Mouse (Mus musculus) layer of hippocampus, adult 9-11 months (tissue): ENCODE measurements at regions not wholly inside any gene's neighbourhood (a gene's known extent, or its start where the extent isn't known, plus 50 kb on each side); places are given as distances from the start of the nearest gene placed in this dataset.

Experiments
- DNase-seq: peaks from one replicate; pipeline ENCODE4 v3.0.0; 2022

GRCm38 (mm10) chr12:29124079-29124668 is 372.6 kb downstream of the Eipr1 start:
- DNase-seq, result peak; percentile 36

DNA sequence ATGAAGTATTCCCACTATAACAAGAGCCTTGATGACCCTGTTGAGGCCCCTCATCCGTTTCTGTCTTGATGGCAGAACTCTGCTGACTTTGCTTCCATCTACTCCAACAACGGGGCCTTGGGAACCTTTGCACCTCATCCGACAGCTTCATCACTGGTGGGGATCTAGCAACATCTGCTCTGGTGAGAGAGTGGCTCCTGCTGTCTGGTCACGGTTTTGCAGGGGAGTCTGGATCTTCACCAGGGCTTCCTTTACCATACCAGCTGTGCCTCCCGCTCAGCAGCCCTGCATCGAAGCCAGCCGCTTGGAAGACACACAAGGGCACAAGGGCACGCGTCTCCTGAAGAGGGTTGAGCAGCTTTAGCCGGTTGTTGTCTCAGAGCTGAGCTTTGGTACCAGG is 377.2 kb downstream of the Eipr1 start:
- no peak for DNase-seq

- DNase-seq, result no peak
Measured at GRCm38 (mm10) chr12:29129331-29129730, 377.7 kb downstream of the Eipr1 start.

- DNase-seq, result no peak
Measured at GRCm38 (mm10) chr12:29134326-29134725, 382.7 kb downstream of the Eipr1 start.

DNA sequence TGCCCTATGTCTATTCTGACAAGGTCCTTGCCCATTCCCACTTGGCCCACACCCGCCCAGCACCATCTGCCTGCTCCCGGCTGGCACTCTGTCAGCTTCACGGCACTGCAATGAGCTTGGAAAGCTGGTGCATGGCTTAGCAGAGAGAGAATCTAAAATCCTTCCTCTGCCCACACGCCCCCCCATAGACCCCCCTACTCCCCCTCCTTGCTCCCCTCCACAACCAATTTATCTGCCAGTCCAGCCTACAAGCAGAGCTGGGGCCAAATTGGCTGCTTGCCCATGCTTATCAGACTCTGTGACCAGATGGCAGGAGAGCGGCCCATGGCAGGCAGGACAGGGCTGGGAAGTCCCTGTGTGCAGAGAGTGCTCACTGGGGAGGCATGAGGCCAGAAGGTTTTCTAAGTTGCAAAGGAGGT is 385.3 kb downstream of the Eipr1 start:
- peak; percentile 68 for DNase-seq

- no peak for DNase-seq
Measured at GRCm38 (mm10) chr12:29137455-29137854, 385.9 kb downstream of the Eipr1 start.

- no peak for DNase-seq
Measured at GRCm38 (mm10) chr12:29140576-29140975, 387.6 kb upstream of the Myt1l start.

GRCm38 (mm10) chr12:29141132-29141531 is 387.1 kb upstream of the Myt1l start:
- DNase-seq, result peak; percentile 82

GRCm38 (mm10) chr12:29141855-29142254 is 386.3 kb upstream of the Myt1l start:
- peak; percentile 41 for DNase-seq

DNA sequence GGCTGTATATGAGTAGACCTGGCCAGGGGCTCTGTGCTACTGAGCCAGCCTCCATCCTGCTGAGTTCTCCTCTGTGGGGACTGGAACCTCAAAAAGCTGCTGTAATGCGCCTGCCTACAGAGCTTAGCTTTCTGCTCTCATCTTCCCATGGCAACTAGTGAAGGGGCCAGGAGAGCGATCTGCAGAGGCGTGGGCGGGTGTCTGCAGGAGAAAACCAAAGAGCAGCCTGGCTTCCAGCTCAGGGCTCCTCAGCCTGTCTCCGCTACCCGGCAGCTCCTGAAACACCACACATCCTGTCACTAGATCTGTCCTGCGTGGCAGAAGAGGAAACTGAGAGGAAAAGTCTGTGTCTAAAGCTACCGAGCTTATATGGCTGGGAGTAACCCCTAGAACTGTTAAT is 384.9 kb upstream of the Myt1l start:
- DNase-seq, result peak; percentile 94

GRCm38 (mm10) chr12:29160920-29161319 is 367.3 kb upstream of the Myt1l start:
- no peak for DNase-seq

- DNase-seq, result no peak
Measured at GRCm38 (mm10) chr12:29161546-29161945, 366.6 kb upstream of the Myt1l start.

GRCm38 (mm10) chr12:29164701-29165100 is 363.5 kb upstream of the Myt1l start:
- no peak for DNase-seq

GRCm38 (mm10) chr12:29166316-29166715 is 361.9 kb upstream of the Myt1l start:
- no peak for DNase-seq

DNA sequence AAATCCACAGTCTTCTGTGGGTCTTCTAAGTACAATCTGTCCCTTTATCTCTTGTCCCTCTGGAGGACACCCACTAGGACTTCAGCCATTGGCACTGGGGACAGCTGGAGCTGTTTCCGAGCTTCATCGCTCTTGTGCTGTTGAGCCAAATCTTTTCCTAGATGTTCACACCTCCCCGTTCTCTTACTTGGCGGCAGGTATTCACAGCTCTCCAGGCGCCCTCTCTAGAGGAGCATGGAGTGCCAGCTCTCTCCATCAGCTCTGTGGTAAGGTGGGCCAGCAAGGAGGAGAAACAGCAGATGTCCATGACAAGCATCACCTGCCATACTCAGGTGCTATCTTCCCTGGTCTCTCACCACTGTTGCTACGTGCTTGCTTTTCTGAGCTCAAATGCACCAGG is 360.3 kb upstream of the Myt1l start:
- DNase-seq, result peak; percentile 49

DNA sequence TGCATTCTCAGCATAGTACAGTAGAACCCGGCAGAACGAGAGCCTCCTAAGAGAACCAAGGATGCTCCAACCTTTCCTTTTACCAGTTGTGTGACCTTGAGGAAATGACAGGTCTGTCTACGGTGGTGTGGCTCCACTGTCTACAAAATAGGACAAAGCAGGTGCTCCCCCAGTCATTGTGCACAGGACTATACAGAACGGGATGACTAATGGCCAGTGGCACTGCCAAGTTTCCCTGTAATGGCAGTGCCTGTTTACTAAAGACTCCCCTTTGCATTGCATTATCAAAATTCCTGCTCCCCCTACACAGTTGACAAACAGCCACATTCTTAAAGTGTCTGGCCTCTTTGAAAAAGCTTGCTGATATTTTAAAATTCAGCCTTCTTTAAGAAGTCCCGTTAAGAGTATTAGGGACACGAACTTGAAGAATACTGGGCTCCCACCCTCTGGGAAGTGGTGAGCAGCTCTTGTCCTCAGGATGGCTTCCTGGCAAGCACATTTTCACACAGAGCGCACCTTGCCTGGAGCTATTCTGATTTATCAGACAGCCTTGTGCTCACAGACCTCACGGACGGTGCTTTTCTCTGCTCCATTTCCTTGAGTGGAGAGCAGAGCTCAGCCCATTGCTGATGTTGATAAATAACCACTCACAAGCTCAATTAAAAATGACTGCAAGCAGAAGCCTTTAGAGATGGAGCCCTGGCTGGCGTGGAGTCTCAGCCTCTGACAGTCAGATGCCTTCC is 352.3 kb upstream of the Myt1l start:
- DNase-seq, result no peak

- DNase-seq, result peak; percentile 19
Measured at GRCm38 (mm10) chr12:29177145-29177544, 351.0 kb upstream of the Myt1l start.

DNA sequence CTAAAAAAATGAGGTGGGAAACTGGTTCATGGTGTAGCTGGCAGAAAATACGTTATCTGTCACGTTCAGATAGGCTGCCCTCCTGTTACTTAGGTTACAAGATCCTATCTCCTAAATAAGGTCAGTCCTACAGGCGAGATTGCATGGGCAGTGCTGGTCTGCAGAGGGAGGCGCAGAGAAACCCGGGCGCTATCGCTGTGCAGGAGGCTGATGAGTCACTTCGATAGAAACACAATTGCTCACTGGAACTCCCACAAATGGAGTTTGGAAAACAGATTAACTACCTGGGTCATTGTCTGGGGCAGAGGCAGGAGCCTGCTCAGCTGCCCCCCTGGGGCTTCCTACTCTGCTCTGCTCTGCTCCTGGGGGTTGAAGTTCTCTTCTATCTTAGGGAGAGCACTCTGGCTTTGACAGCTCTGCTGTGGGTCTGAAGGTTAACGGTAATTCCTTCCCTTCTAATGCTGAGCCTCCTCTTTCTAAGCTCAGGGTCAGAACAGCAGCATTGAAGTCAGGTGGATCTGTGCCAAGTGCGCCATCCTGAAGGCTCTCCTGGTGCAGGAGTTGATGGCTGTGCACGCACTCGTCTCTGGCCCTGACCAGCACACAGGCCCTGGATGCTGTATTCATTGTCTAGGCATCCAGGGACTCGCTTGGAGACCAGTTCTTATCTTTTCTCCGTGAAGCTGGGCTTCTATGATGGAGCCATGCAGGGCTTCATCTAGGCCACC is 349.9 kb upstream of the Myt1l start:
- no peak for DNase-seq

DNA sequence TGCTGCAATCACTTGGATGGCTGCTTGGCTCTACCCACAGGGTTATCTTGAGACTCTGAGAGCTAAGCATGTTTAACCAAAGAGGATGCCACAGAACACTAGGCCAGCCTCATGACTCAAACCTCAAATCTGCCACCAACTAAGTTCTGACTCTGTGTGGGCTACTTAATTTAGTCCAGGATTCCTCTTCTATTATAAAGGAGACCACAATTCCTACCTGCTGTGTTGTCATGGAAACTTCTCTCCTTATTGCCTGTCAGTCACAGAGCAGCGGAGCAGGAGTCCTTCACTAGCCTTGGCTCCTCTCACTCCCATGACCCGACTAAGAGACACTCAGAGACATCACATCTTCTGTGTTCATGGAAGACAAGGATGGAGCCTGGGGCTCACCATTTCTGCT is 348.8 kb upstream of the Myt1l start:
- DNase-seq, result no peak

DNA sequence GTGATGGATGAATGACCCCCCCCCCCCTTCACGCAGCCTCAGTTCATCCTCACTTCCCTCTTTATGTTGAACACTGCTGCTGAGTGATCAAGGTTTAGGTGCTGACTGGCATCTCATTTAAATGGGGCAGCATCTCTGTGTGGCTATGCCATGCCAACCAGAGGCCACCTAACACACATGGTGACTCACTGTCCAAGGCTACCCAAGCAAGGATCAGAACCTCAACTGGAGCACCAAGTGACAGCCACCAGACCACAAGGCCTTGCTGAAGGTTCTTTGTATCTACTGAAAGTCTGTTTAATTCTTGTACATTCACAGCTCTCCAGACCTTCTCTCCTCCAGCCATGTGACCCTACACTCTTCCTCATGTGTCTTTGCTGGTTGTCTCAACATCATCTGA is 347.6 kb upstream of the Myt1l start:
- no peak for DNase-seq

DNA sequence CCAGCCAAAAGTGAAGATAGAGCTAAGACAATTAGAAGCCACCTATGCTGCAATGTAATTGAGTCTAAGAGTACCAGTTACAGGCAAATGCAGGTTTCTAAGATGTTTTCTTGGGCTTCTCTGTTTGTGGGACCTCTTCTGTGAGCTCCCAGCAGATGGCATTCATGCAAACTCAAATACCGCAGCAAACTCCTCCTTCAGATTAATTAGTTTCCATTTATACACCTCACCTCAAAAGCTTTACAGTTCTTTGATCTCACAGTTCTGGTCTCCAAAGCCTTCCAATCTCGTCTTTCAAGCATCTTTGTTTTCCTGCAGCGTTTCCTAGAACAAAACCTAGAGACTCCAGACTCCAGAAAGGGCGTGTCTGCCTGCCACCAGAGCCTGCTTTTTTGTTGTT is 340.6 kb upstream of the Myt1l start:
- DNase-seq, result no peak

- no peak for DNase-seq
Measured at GRCm38 (mm10) chr12:29192391-29192790, 335.8 kb upstream of the Myt1l start.

- no peak for DNase-seq
Measured at GRCm38 (mm10) chr12:29211946-29212345, 316.2 kb upstream of the Myt1l start.

- peak; percentile 56 for DNase-seq
Measured at GRCm38 (mm10) chr12:29213625-29214024, 314.6 kb upstream of the Myt1l start.
